Mouse (Mus musculus): ENCODE measurements around the gene Gps2.

Gps2 gene

DNA sequence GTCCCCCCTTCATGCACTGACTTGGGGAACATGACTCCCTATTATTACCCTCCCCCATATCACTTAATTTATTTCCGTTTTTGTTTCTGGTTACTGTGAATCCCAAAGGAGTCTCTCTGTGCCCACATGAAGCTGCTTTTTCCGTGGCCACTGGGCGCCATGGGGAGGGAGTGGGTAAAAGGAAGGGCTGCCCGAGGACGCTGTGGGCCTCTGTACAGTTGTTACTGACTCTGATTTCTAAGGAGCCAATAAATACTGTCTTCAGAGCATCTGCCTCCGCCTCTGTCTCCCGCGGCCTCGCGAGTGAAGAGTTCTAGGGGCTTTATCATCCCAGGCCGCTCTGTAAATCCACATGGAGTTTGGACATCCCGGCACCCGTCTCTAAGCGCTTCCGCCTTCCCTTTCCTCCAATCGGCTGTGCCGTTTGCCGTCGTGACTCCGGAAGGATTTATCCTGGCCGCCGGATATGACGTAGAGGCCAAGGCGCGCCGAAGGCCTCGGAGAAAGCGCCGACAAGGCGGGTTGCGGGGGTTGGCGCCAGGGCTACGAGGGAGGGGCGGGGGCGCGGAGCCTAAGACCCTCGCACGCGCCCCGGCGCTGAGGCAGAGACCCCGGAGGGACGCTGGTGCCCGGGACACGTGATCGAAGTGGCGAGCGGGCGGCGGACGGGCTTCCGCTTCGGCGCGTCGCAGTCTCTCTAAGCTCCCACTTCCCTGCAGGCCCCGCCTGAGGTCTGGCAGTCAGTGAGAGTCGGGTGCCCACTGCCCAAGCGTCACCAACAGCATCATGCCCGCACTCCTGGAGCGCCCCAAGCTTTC is at the start of gene Gps2:
TSS of gene Gps2 (plus strand) at position 335 of the 818 bp plus-strand sequence.
- DNase-seq, result peak; percentile 97

- DNase-seq, result no peak
These were observed 49.4 kb upstream of the Gps2 start for GRCm38 (mm10) chr11:69864138-69864860.

- DNase-seq, result no peak
These were observed 48.1 kb upstream of the Gps2 start for GRCm38 (mm10) chr11:69865561-69865960.

DNA sequence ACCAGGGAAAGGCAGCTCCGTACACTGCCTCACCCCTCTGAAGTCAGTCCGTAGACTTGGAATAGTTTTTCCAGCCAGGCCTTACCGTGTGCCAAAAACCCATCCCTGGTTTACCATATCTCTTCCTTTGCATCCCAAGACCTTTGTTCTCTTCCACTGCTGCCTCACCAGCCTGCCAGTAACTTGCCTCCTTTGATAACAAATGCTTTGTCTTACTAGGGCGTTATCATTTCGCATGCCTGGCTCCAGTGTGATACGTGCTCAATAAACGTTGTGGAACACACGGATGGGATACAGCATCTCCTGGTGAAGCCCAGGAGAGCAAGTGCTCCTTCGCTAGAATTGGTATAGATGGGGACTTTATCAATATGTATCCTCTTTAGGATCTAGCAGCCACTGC is 46.4 kb upstream of the Gps2 start:
- no peak for DNase-seq

DNA sequence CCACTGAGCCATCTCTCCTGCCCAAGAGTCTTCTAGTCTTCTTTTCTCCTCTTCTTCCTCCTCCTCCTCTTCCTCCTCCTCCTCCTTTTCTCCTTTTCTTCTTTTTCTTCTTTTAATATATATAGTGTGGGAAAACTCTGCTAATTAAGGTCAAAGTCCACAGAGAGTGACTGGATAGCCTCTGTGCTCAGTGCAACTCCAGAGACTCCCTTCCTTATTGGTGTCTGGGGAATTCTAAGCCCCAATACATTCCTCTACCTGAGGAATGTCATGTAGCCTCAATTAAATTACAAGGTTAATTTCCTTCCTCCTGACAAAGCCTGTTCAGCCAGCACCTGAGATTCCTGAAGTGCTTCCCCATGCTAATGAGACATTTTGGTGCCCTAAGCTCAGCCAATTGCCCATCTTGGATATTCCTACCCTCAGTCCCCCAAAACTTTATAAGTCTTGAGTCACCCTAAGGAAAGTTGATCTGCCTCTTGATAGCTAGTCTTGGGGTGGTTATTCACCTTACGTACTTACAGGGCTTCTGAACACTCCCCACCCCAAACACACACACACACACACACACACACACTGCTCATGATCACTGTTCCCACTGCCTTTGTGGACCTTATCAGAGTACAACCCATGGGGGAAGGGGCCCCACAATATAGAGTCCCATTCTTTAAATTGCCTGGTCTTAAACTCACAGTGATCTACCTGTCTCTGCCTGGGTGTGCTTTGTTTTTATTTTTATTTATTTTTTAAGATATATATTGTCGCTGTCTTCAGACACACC is 43.2 kb upstream of the Gps2 start:
- DNase-seq, result no peak

DNA sequence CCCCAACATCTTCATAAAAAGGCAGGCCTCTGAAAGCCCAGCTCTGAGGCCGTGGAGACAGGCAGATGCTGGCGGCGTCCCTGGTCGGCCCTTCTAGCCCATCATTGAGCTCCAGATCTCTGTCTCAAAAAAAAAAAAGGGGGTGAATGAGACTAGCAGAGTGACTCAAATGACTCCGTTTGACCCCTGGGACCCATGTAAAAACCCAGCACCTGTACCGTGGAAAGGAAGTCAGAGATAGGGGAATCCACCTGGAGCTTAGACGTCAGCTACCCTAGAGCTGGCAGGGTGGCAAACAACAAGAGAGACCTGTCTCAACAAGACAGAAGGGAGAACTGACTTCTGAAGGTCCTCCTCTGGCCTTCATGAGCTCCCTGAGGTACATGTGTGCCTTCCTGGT is 41.9 kb upstream of the Gps2 start:
- no peak for DNase-seq

GRCm38 (mm10) chr11:69872451-69872850 is 41.2 kb upstream of the Gps2 start:
- no peak for DNase-seq

- no peak for DNase-seq
These were observed 37.5 kb upstream of the Gps2 start for GRCm38 (mm10) chr11:69876186-69876585.

GRCm38 (mm10) chr11:69876867-69877266 is 36.8 kb upstream of the Gps2 start:
- peak; percentile 90 for DNase-seq

DNA sequence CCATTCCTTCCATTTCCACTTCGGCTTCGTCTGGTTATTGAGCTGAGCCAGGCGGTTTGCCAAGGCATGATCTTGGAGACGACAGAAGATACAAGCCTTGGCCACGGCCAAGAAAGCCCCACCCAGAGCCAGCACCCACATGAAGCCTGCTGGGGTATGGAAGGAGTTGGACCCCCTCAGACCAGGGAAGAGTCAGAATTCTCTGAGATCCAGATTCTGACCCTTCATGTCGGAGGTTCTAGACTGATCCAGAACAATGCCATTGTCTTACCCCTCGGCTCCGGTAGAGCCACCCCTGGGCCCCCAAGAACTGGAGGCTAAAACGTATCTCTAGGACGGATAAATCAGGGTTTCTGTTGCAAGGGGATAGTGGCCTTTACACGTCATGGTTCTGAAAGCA is 35.8 kb upstream of the Gps2 start, which contains the start of gene Tmem95:
TSS of gene Tmem95 (minus strand) at position 141 of the 400 bp plus-strand sequence.
- DNase-seq, result no peak

GRCm38 (mm10) chr11:69878399-69878798 is 35.3 kb upstream of the Gps2 start:
- DNase-seq, result no peak

DNA sequence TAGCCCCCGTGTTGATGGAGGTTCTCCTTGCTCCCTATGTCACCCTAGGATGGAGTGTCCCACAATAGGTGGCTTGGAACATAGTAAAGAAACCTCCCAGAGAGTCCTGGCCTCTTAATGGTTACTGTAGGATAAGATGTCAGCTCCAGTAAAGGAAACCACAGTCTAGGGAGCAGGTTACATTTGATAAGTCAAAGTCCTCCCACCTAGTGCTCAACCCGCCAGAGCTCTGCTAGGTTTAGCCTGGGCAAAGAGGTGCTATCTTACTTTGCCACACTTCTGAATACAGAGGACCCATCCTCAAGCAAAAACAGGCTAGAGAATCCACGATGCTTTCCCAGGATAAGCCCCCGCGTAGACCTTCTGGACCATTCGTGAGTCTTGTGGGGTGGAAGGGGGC is 34.7 kb upstream of the Gps2 start:
- no peak for DNase-seq

GRCm38 (mm10) chr11:69879711-69880110 is 34.0 kb upstream of the Gps2 start:
- no peak for DNase-seq

- DNase-seq, result peak; percentile 89
These were observed 33.2 kb upstream of the Gps2 start for GRCm38 (mm10) chr11:69880506-69880852.

- peak; percentile 89 for DNase-seq
These were observed 32.7 kb upstream of the Gps2 start, which contains the start of gene Kctd11 for GRCm38 (mm10) chr11:69880853-69881603. Kctd11 (minus strand) TSS chr11:69881406.

GRCm38 (mm10) chr11:69881787-69882670 is 31.7 kb upstream of the Gps2 start:
- DNase-seq, result no peak

DNA sequence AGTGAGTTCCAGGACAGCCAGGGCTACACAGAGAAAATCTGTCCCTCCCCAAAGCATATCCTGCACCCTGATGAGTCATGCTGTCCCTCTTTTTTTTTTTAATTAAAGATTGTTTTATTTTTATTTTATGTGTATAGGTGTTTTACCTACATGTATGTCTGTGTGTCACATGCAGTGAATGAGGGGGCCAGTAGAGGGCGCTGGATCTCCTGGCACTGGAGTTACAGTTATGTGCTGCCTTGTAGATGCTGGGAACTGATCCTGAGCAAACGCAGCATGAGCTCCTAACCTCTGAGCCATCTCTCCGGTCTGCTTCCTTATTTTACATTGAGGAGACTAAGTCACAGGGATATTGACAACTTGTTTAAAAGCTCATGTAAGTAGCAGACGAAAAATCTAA is 30.6 kb upstream of the Gps2 start:
- no peak for DNase-seq

- no peak for DNase-seq
These were observed 30.0 kb upstream of the Gps2 start for GRCm38 (mm10) chr11:69883527-69884151.

GRCm38 (mm10) chr11:69884240-69884639 is 29.4 kb upstream of the Gps2 start:
- DNase-seq, result no peak

GRCm38 (mm10) chr11:69884663-69885062 is 29.0 kb upstream of the Gps2 start:
- DNase-seq, result no peak
